Mouse (Mus musculus): ENCODE data around the gene Epha1. TPM values are rescaled to one million over a fixed set of nuclear protein-coding genes. Genes with fewer than 3 reads are reported as not detected.

Gene Epha1
- total and polyA plus RNA-seq, 3 experiments, result not detected

DNA sequence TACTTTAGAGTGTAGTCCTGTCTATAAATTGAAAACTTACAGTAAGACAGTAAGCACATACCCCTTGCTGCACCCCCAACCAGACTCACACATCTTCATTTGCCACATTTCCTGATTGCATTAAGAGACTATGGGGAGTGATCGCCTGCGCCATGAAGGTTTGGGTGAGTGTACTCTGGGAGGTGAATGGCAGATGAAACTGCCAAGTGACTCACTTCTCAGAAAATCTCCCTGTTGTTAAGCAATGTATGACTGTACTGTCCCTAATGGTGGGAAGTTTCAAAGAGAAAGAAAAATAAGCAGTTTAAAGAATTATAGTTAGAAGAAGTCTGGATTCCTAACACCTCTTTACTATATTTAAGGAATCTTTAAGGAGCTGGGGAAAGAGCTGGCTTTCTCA lies 46.4 kb upstream of the Epha1 start:
- dilution Hi-C loops (cut with MboI; ENCODE audit: extremely low pct_ligation_motif_present, extremely low pct_unique_long_range_greater_than_20kb, low sequenced_read_pairs) (no loop called here), in situ Hi-C loops (cut with MboI; ENCODE audit: low pct_ligation_motif_present, low pct_unique_long_range_greater_than_20kb, low sequenced_read_pairs) (no loop called here)
- DNase-seq (ENCODE audit: extremely low read depth), result no peak
- no peaks in the 10 kb centered on the region for H3K27me3 ChIP-seq (replicated peaks)
- no peaks in the 10 kb centered on the region for H3K9me3 ChIP-seq (replicated peaks; ENCODE audit: low read length)
- H3K4me2 ChIP-seq (ENCODE audit: insufficient read depth, low read depth, poor library complexity, severe bottlenecking), result no peak overlapping the region
- TF ChIP-seq PAX5 (IDR thresholded peaks at IDR 0.05; ENCODE audit: low read length), result no peak
- TF ChIP-seq ETS1 (conservative IDR thresholded peaks at IDR 0.05; ENCODE audit: low read depth, low read length), result no peak
- TF ChIP-seq NRF1 (IDR thresholded peaks at IDR 0.05; ENCODE audit: low read depth, low read length), result no peak
- TF ChIP-seq JUN (IDR thresholded peaks at IDR 0.05; ENCODE audit: insufficient read depth, low read depth, low read length), result no peak
- TF ChIP-seq JUND (conservative IDR thresholded peaks at IDR 0.05; ENCODE audit: low read depth, low read length), result no peak
- no peak for TF ChIP-seq MYC (IDR thresholded peaks at IDR 0.05; ENCODE audit: low read depth, low read length)
- TF ChIP-seq RCOR1 (conservative IDR thresholded peaks at IDR 0.05; ENCODE audit: low read depth, low read length), result no peak
- no peak for TF ChIP-seq ELF1 (IDR thresholded peaks at IDR 0.05; ENCODE audit: low read depth, low read length)
- no peak for TF ChIP-seq SMC3 (IDR thresholded peaks at IDR 0.05; ENCODE audit: low read depth, low read length)
- H3K9ac ChIP-seq (ENCODE audit: insufficient read depth, low read depth), result no peak overlapping the region
- no peak overlapping the region for H3K27ac ChIP-seq (ENCODE audit: insufficient read depth, low read depth)
- H3K4me1 ChIP-seq (ENCODE audit: control insufficient read depth in 1 of 2, insufficient read depth in 2 of 2), result peaks cover 2 to 11% of the 10 kb centered on the region in 2 experiments; a peak in 2 of 4 replicates
- no peaks in the 10 kb centered on the region for H3K79me2 ChIP-seq (replicated peaks; ENCODE audit: control insufficient read depth, extremely low read depth, insufficient read depth, poor library complexity, severe bottlenecking)
- no peaks in the 10 kb centered on the region for H3K36me3 ChIP-seq (replicated peaks in 1 of 2; ENCODE audit: control insufficient read depth in 1 of 2, insufficient read depth in 1 of 2, low read length in 1 of 2)
- H3K4me3 ChIP-seq (replicated peaks in 1 of 3; ENCODE audit: low read depth in 2 of 3, low read length in 2 of 3, poor library complexity in 1 of 3), result no peak overlapping the region

DNA sequence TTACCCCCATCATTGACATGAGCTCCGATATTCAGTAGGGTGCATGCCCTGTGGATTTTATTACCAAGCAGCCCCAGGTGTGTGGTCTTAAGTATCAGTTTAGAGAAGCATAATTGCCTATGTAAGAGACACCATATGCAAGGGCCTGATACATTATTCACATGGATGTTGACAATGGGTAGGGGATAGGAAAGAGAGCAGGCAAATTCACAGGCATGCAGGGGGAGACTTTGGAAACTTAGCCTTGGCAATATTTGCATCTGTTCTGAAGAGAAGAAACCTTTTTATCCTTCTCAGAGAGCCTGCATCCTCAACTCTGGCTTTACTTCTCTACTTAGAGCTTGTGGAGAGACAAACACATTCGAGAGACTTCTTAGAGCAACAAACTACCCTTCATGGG lies 32.1 kb upstream of the Epha1 start, which contains the start of gene Tas2r135:
Gene Tas2r135 (plus strand): TSS at position 301 of the 400 bp plus-strand sequence.
- no peak within 1 kb of the TSS for H3K4me2 ChIP-seq (ENCODE audit: insufficient read depth, low read depth, poor library complexity, severe bottlenecking)
- no peak within 1 kb of the TSS for H3K27ac ChIP-seq (ENCODE audit: insufficient read depth, low read depth)
- DNase-seq (ENCODE audit: extremely low read depth), result no peak
- no peak within 1 kb of the TSS for H3K4me3 ChIP-seq (replicated peaks in 1 of 3; ENCODE audit: low read depth in 2 of 3, low read length in 2 of 3, poor library complexity in 1 of 3)
- no peaks in the 10 kb centered on the region for H3K36me3 ChIP-seq (replicated peaks in 1 of 2; ENCODE audit: control insufficient read depth in 1 of 2, insufficient read depth in 1 of 2, low read length in 1 of 2)
- no peaks in the 10 kb centered on the region for H3K79me2 ChIP-seq (replicated peaks; ENCODE audit: control insufficient read depth, extremely low read depth, insufficient read depth, poor library complexity, severe bottlenecking)
- no peak within 1 kb of the TSS for H3K9ac ChIP-seq (ENCODE audit: insufficient read depth, low read depth)
- in situ Hi-C loops (cut with MboI; ENCODE audit: low pct_ligation_motif_present, low pct_unique_long_range_greater_than_20kb, low sequenced_read_pairs), result no loop called here
- peaks cover 0 to 16% of the 10 kb centered on the region in 2 experiments; a peak in 2 of 4 replicates for H3K4me1 ChIP-seq (ENCODE audit: control insufficient read depth in 1 of 2, insufficient read depth in 2 of 2)
- dilution Hi-C loops (cut with MboI; ENCODE audit: extremely low pct_ligation_motif_present, extremely low pct_unique_long_range_greater_than_20kb, low sequenced_read_pairs), result no loop called here
- TF ChIP-seq POLR2A (IDR thresholded peaks at IDR 0.05; ENCODE audit: low read depth, low read length), result no peak
- no peak for TF ChIP-seq ZC3H11A (IDR thresholded peaks at IDR 0.05; ENCODE audit: low read depth, low read length)
- TF ChIP-seq CHD2 (IDR thresholded peaks at IDR 0.05; ENCODE audit: low read length), result no peak
- no peak for TF ChIP-seq POLR2AphosphoS2 (IDR thresholded peaks at IDR 0.05; ENCODE audit: low read depth, low read length)
- TF ChIP-seq MAZ (IDR thresholded peaks at IDR 0.05; ENCODE audit: low read depth, low read length), result no peak
- no peak for TF ChIP-seq ELF1 (IDR thresholded peaks at IDR 0.05; ENCODE audit: low read depth, low read length)
- no peaks in the 10 kb centered on the region for H3K9me3 ChIP-seq (replicated peaks; ENCODE audit: low read length)
- no peaks in the 10 kb centered on the region for H3K27me3 ChIP-seq (replicated peaks)

DNA sequence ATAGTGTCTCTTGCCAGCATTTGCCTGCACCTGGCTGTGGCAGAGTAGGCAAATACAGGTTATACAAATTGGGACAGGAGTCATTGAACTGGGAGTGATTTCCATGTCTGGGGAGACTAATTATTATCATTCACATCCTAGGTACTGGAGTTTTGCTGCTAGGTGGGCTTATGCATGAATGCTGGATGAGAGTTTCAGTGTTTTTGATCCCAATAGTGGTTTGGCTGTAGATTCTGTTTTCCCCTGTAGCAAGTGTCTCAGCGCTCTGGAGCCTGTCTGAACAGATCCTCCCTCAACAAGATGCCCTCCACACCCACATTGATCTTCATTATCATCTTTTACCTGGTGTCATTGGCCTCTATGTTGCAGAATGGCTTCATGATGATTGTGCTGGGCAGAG lies 26.9 kb upstream of the Epha1 start, which contains the start of gene Tas2r143:
Gene Tas2r143 (plus strand): TSS at position 301 of the 400 bp plus-strand sequence.
- no peak within 1 kb of the TSS for H3K27ac ChIP-seq (ENCODE audit: insufficient read depth, low read depth)
- H3K4me3 ChIP-seq (replicated peaks in 1 of 3; ENCODE audit: low read depth in 2 of 3, low read length in 2 of 3, poor library complexity in 1 of 3), result no peak within 1 kb of the TSS
- no peaks in the 10 kb centered on the region for H3K36me3 ChIP-seq (replicated peaks in 1 of 2; ENCODE audit: control insufficient read depth in 1 of 2, insufficient read depth in 1 of 2, low read length in 1 of 2)
- H3K27me3 ChIP-seq (replicated peaks), result no peaks in the 10 kb centered on the region
- H3K9me3 ChIP-seq (replicated peaks; ENCODE audit: low read length), result no peaks in the 10 kb centered on the region
- H3K9ac ChIP-seq (ENCODE audit: insufficient read depth, low read depth), result no peak within 1 kb of the TSS
- H3K4me2 ChIP-seq (ENCODE audit: insufficient read depth, low read depth, poor library complexity, severe bottlenecking), result no peak within 1 kb of the TSS
- H3K4me1 ChIP-seq (ENCODE audit: control insufficient read depth in 1 of 2, insufficient read depth in 2 of 2), result peaks cover 8 to 40% of the 10 kb centered on the region in 2 experiments
- dilution Hi-C loops (cut with MboI; ENCODE audit: extremely low pct_ligation_motif_present, extremely low pct_unique_long_range_greater_than_20kb, low sequenced_read_pairs) (no loop called here), in situ Hi-C loops (cut with MboI; ENCODE audit: low pct_ligation_motif_present, low pct_unique_long_range_greater_than_20kb, low sequenced_read_pairs) (no loop called here)
- DNase-seq (ENCODE audit: extremely low read depth), result no peak
- H3K79me2 ChIP-seq (replicated peaks; ENCODE audit: control insufficient read depth, extremely low read depth, insufficient read depth, poor library complexity, severe bottlenecking), result no peaks in the 10 kb centered on the region
- TF ChIP-seq ZMIZ1 (IDR thresholded peaks at IDR 0.05; ENCODE audit: low read depth, low read length) (no peak), UBTF (IDR thresholded peaks at IDR 0.05; ENCODE audit: low read depth, low read length) (no peak)

Data from CH12.LX (cell line).